Mouse (Mus musculus) heart, postnatal 10 days (tissue): ENCODE measurements at regions not wholly inside any gene's neighbourhood (a gene's known extent, or its start where the extent isn't known, plus 50 kb on each side); places are given as distances from the start of the nearest gene placed in this dataset.

Experiments
- DNase-seq, 2 experiments: peaks; one replicate each; pipeline ENCODE4 v3.0.0; 2021
- intact Hi-C: fragments of 180-260 bp; cut with DNase I; formaldehyde crosslinking; loops from one replicate; pipeline ENCODE4 v1.15.1; 2025

DNA sequence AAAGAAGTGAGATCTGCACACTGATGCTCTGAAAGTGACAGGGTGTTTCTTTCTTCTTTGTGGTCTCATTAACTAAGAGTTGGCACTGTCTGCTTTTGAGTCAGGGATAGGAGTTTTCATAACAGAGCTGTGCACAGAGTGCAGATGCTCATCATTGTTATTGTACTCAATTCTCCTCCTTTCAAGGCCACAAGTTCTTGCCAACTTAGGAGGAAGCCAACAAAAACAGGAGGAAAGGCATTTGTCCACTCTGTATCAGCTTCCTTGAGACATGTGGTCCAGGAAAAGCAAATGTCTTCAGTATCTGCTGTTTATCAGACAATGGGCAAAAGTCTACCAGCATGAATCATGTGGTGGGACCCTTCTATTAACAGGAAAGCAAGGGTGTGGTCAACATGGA lies 345.1 kb downstream of the Fam181b start:
- intact Hi-C loops, result no loop called here
- peak in 1 of 2 experiments; percentile 13 for DNase-seq

DNA sequence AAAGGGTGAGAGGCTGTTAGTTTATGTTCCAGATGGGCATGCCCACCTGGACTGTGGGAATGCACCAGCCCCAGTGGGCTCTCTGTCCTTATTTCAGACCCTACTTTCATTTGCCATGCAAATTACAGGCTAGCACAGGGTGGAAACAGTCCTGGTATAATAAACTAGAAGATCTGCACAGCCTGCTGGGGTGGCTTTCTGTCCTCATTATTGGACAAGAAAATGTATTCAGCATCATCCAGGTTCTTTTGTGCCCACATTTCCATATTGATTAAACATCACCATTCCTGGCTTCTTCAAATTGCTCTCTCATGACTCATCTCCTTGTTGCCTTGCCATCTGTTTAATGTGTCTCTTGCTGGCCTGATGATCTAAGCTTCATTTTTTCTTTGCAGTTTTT lies 355.4 kb downstream of the Fam181b start:
- no peak for DNase-seq
- intact Hi-C loops, result no loop called here

DNA sequence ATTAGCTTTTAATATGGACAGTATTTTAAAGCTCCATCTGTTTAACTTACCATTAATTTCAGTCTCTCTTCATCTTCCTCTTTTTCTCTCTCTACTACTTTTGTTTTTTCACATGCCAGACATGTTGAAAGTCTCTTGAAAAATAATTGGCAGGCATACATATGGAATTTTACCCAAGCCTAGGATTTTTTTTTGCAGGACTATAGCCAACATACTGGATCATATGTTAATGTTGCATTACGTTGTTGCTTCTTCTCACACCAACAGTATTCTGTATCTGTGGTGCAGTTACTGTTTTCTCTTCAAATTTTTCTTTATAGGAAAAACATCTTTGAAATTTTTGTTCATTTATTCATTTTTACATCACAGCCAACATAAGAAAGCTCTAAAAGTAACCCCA lies 374.4 kb downstream of the Fam181b start:
- intact Hi-C loops, result no loop called here
- no peak for DNase-seq

DNA sequence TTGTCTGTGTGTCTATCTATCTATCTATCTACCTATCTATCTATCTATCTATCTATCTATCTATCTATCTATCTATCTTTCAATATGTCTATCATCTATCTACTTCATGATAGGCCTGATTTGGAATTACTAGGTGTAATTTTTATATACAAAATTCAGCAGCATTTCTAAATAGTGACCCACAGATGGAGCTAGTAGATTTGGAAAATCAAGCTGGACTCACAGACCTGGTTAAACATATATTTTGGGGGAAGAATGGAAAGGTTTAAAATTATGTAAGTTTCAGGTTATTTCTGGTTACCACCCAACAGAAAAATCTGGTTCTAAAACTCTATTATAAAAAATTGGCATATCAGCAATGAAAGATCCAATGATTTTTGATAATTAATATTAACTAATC lies 383.7 kb downstream of the Fam181b start:
- DNase-seq, result no peak
- intact Hi-C loops, result no loop called here

DNA sequence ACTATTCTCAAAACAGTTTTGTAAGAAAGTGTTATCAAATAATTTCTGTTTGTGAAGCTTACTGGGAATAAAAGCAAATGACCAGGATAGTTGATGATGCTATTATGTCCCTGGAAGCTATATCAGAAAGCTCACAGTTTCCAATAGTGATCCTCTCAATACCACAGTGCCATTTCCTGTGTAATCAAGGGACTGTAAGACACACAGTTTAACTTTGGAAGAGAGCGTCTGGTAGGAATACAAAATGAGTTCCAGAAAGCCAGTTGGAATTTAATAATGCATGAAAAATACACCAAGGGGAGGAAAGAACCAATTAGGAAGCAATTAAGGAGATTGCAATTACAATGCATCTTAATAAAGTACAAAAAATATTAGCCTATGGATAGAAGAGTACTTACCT lies 393.7 kb downstream of the Fam181b start:
- no peak for DNase-seq
- intact Hi-C loops, result no loop called here

DNA sequence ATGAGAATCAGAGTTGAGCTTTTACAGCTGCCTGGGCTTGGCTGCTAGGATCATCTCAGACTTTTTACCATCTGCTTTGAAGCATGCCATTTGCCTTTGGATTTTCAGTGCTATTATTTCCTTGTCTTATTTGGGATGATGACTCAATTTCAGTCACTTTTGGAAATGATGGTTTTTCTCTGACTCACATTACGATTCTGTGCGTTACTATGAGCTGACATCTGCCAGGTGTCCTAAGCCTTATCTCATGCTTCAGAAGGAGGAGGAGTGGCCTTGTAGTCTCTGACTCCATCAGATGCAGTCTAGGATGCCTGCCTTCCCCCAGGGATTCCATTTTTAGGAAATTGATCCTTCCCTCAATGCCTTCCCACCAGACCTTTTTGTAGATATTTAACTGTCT lies 431.0 kb downstream of the Fam181b start:
- intact Hi-C loops, result no loop called here
- no peak for DNase-seq

DNA sequence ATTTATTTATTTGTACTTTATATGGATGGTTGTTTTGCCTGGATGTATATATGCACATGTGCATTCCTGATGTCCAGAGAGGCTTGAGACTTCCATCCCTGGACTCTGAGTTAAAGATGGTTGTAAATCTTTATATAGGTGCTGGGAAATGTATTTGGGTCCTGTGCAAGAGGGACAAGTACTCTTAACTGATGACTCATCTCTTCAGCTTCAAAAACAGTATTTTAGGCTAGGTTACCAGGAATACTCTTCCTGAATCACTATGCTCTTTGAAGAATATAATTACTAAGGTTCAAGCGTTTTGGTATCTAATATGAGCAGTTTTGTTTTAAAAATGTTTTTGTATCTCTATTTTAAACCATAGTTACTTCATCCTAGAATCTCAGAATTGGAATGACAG lies 431.6 kb downstream of the Fam181b start:
- intact Hi-C loops, result no loop called here
- DNase-seq, result no peak

DNA sequence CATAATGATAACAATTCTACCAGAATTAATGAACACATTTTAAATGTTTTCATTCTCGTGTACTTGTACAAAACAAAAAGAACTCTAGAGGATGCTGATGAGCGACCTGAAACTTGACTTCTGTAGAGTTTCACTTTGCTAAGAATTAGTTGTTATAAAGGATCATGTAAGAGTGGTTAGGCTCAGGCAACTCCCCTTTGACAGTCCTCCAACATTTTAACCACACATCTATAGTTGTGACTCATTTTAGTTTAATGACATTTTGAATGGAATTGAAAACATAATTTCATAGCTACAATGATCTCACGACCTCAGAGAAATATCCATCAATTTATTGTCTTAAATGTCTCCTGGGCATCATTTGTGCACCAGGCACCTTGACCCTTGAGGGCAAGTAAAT lies 479.5 kb downstream of the Fam181b start:
- intact Hi-C loops, result no loop called here
- DNase-seq, result no peak

DNA sequence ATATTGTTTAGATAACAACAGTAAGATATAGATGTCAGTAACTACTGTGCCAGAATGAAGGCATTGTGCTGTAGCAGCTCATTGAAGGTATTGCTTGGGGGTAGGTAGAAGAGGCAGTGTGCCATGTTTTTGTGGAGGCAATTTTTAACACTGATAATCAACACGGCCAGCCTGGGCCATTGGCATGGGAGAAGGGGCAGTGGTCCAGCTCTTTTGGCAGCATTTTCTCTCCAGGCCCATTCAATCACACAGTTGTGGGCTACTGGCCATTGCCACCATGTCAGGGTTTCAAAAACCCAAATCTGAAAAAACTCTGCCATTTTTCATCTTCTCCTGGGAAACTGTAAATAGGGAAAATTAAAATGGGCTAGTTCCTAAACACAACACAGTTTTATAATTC lies 497.9 kb downstream of the Fam181b start:
- DNase-seq, result no peak
- intact Hi-C loops, result no loop called here

DNA sequence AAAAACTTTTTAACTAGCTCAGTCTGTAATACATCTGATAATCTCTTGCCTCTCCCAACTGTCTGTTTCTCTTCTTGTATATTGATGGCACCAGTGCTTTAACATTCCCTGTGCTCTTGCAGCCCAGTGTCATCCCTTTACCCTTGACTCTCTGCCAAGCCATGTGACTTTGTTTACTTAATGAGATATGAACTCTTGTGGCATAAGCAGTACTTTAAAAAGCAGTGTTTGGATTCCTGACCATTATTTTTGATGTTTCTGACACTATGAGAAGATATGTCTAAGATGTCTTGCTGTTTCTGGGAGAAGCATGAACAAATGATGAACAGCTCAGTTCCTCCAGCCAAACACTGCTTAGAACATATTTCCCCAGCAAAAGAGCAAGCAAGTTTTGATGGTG lies 507.5 kb downstream of the Fam181b start:
- no peak for DNase-seq
- intact Hi-C loops, result no loop called here

DNA sequence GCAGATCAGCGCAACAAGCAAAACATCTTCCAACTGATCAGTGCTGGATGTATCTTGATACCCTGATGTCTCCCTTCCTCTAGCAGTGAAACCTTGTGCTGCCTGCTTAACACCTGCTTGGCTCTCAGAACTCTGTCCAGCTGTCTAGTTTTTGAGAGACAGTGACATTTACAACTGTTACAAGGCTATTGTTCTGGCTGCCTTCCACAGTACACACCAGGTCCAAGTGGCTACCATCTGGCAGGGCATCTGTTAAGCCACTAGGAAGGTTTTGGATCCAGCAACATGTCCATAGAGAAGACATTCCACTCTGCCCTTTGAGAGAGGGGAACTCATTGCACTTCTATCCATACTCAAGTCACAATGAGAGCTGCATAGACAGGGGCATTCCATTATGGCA lies 508.4 kb downstream of the Fam181b start:
- intact Hi-C loops, result no loop called here
- no peak for DNase-seq
